Mouse (Mus musculus): ENCODE data around the gene Lztr1.

GRCm38 (mm10) chr16:17472498-17472897 lies 36.0 kb upstream of the Lztr1 start:
- TF ChIP-seq POLR2A (IDR thresholded peaks at IDR 0.05; ENCODE audit: borderline replicate concordance, insufficient read depth, low read length), result no peak
- no peak for TF ChIP-seq CTCF (IDR thresholded peaks at IDR 0.05; ENCODE audit: borderline replicate concordance, insufficient read depth, low read depth, low read length)

Data from cerebellum, adult 2 months (tissue).